In genomic region chr7:66479321-66479720, GRCm38 (mm10) we compare ENCODE assay signal across 27 mouse cellular contexts. TPM values are rescaled to one million over a fixed set of nuclear protein-coding genes. Genes with fewer than 3 reads are reported as not detected.
A peak's percentile ranks its signal among the peaks of the same experiment; 100 is the strongest.
DNase-seq lines count a peak whose midpoint lies in the region; ATAC-seq and TF ChIP-seq lines count a peak whose summit lies in the region.
"Had no signal": no experiment of that assay in that cellular context is flagged by ENCODE, and none has a peak within 500 bp of the region (broad histone marks: within the 10 kb centered on the region; RNA-seq: fewer than 3 reads in every experiment).

No protein-coding gene starts in this region.

- DNase-seq in heart, adult 11 months = peak; percentile 64
- no peak for DNase-seq in heart, postnatal 4 days
- DNase-seq in midbrain, embryonic 11.5 days (ENCODE audit: low spot score, missing footprints) = peak; percentile 81
- no peak for DNase-seq in midbrain, embryonic 10.5 days (ENCODE audit: low spot score)
- no peak for DNase-seq in right cerebral cortex, postnatal 36 days (ENCODE audit: low spot score in 2 of 2)
- DNase-seq in frontal cortex, postnatal 14 days (ENCODE audit: low spot score in 2 of 2) = no peak
- DNase-seq: adrenal gland, adult 2 months; adrenal gland, postnatal 10 days; adrenal gland, postnatal 25 days; B cell, adult 2 months; cerebellum, adult 11 months; cerebellum, adult 18-20 months; cerebellum, adult 8-10 months; cerebellum, adult 9-11 months; cerebellum, postnatal 14 days; cerebellum, postnatal 36 days; embryo, embryonic 11 days had no signal

- H3K4me1 ChIP-seq in midbrain, embryonic 11.5 days (ENCODE audit: control insufficient read depth, insufficient read depth, low read length) = peaks cover 5% of the 10 kb centered on the region; the same call in 1 of the 2 replicates
- peaks cover 31% of the 10 kb centered on the region for H3K4me1 ChIP-seq in midbrain, embryonic 10.5 days
- H3K4me1 ChIP-seq: forebrain, embryonic 12.5 days had no signal

- 83% methylated on average over 4 of the region's 4 CpGs for WGBS in midbrain, embryonic 11.5 days
- WGBS in midbrain, embryonic 10.5 days = 92% methylated on average over 4 of the region's 4 CpGs

- no peak overlapping the region for H3K4me2 ChIP-seq in midbrain, embryonic 11.5 days
- no peak overlapping the region for H3K4me2 ChIP-seq in myocyte (ENCODE audit: low read depth)
- H3K4me2 ChIP-seq: embryonic facial prominence, embryonic 13.5 days; embryonic facial prominence, embryonic 15.5 days; forebrain, embryonic 12.5 days had no signal

- no peak overlapping the region for H3K27ac ChIP-seq in midbrain, embryonic 11.5 days (ENCODE audit: low read depth, low read length)
- no peak overlapping the region for H3K27ac ChIP-seq in midbrain, embryonic 10.5 days (replicated peaks)
- H3K27ac ChIP-seq: embryonic facial prominence, embryonic 13.5 days; embryonic facial prominence, embryonic 15.5 days; forebrain, embryonic 10.5 days; forebrain, embryonic 12.5 days had no signal

- TF ChIP-seq CTCF in C2C12 (IDR thresholded peaks at IDR 0.05; ENCODE audit: control insufficient read depth, insufficient read depth, insufficient read length) = no peak

- no peak overlapping the region for H3ac ChIP-seq in C2C12 (ENCODE audit: control insufficient read depth, insufficient read length, low read depth)
- H3ac ChIP-seq in myocyte (ENCODE audit: control insufficient read depth, insufficient read length) = no peak overlapping the region

- H3K27me3 ChIP-seq in midbrain, embryonic 11.5 days (ENCODE audit: control insufficient read depth, insufficient read depth, low read length) = no peaks in the 10 kb centered on the region
- H3K27me3 ChIP-seq in midbrain, embryonic 10.5 days (ENCODE audit: low read depth, poor library complexity, severe bottlenecking) = peaks cover 21% of the 10 kb centered on the region
- H3K27me3 ChIP-seq in C2C12 (ENCODE audit: control insufficient read depth, insufficient read depth, insufficient read length) (no peaks in the 10 kb centered on the region), myocyte (ENCODE audit: control insufficient read depth, insufficient read depth, insufficient read length) (no peaks in the 10 kb centered on the region)
- H3K27me3 ChIP-seq: embryonic facial prominence, embryonic 13.5 days; embryonic facial prominence, embryonic 15.5 days had no signal

- no peaks in the 10 kb centered on the region for H3K36me3 ChIP-seq in midbrain, embryonic 11.5 days (ENCODE audit: control insufficient read depth, insufficient read depth, low read length)
- no peaks in the 10 kb centered on the region for H3K36me3 ChIP-seq in midbrain, embryonic 10.5 days
- no peaks in the 10 kb centered on the region for H3K36me3 ChIP-seq in C2C12 (ENCODE audit: control insufficient read depth, insufficient read depth)
- H3K36me3 ChIP-seq in myocyte (ENCODE audit: control insufficient read depth, insufficient read depth) = no peaks in the 10 kb centered on the region
- H3K36me3 ChIP-seq: embryonic facial prominence, embryonic 13.5 days; embryonic facial prominence, embryonic 15.5 days; forebrain, embryonic 10.5 days; forebrain, embryonic 12.5 days; G1E had no signal

- TF ChIP-seq POLR2A in myocyte (IDR thresholded peaks at IDR 0.05; ENCODE audit: insufficient read length, low read depth) = no peak

- no peak for ATAC-seq in midbrain, embryonic 11.5 days (ENCODE audit: low FRiP score)
- ATAC-seq: forebrain, embryonic 14.5 days; forebrain, embryonic 16.5 days had no signal

- H3K79me2 ChIP-seq in C2C12 (ENCODE audit: control insufficient read depth, insufficient read depth) (no peaks in the 10 kb centered on the region), myocyte (ENCODE audit: control insufficient read depth, insufficient read depth) (no peaks in the 10 kb centered on the region)

- H3K9ac ChIP-seq in midbrain, embryonic 11.5 days (ENCODE audit: low read length) = no peak overlapping the region
- H3K9ac ChIP-seq: embryonic facial prominence, embryonic 13.5 days; embryonic facial prominence, embryonic 15.5 days; forebrain, embryonic 12.5 days had no signal

- H3K9me3 ChIP-seq in midbrain, embryonic 11.5 days (ENCODE audit: control insufficient read depth, low read length) = no peaks in the 10 kb centered on the region
- H3K9me3 ChIP-seq in midbrain, embryonic 10.5 days (replicated peaks) = no peaks in the 10 kb centered on the region
- H3K9me3 ChIP-seq: embryonic facial prominence, embryonic 13.5 days; embryonic facial prominence, embryonic 15.5 days; forebrain, embryonic 10.5 days; forebrain, embryonic 12.5 days; G1E had no signal

- H3K4me3 ChIP-seq in midbrain, embryonic 11.5 days (ENCODE audit: low read depth, low read length) = no peak overlapping the region
- no peak overlapping the region for H3K4me3 ChIP-seq in midbrain, embryonic 10.5 days
- H3K4me3 ChIP-seq in C2C12 (ENCODE audit: insufficient read depth, poor library complexity, severe bottlenecking) (no peak overlapping the region), myocyte (no peak overlapping the region)
- H3K4me3 ChIP-seq: embryonic facial prominence, embryonic 13.5 days; embryonic facial prominence, embryonic 15.5 days; erythroblast, embryonic 14.5 days; forebrain, embryonic 10.5 days; forebrain, embryonic 12.5 days had no signal

- H3K79me3 ChIP-seq in C2C12 (ENCODE audit: low read depth) = no peaks in the 10 kb centered on the region

TF ChIP-seq in C2C12, 6 proteins besides CTCF, POLR2A, EP300 and RAD21:
- TF ChIP-seq USF1 (IDR thresholded peaks at IDR 0.05; ENCODE audit: low read depth) = peak; percentile 19
- TF ChIP-seq MAX (IDR thresholded peaks at IDR 0.05) = no peak
- no peak for TF ChIP-seq CEBPB (IDR thresholded peaks at IDR 0.05; ENCODE audit: low read depth)

TF ChIP-seq in myocyte, 11 proteins besides CTCF, POLR2A, EP300 and RAD21:
- TF ChIP-seq MYOG (IDR thresholded peaks at IDR 0.05; ENCODE audit: control insufficient read depth in 1 of 3, insufficient read depth in 1 of 3, insufficient read length in 2 of 3, low read depth in 2 of 3) = no peak
- peak; percentile 25 for TF ChIP-seq USF1 (IDR thresholded peaks at IDR 0.05; ENCODE audit: low read depth)

RNA-seq across cellular contexts. Expression of gene Aldh1a3, which starts 52.0 kb away (rescaled TPM):
- 1 to 10 TPM; 1.8 to 1.9 TPM for total RNA-seq in heart, postnatal 4 days (2021)
- 0.41 and 0.72 TPM in 2 replicates for polyA plus RNA-seq in midbrain, embryonic 11.5 days (2014; fragmentation: Nextera tagmentation; extraction: Ambion mirVana)
- 0.94 and 9.2 TPM in 2 replicates for polyA plus RNA-seq in midbrain, embryonic 10.5 days (2016; fragmentation: Nextera tagmentation; extraction: Ambion mirVana)
- polyA plus RNA-seq in C2C12 (2012; fragmentation: generic; extraction: Trizol) (4.0 TPM), myocyte (2012; fragmentation: generic; extraction: Trizol) (2.0 TPM)
- polyA plus RNA-seq: erythroblast, embryonic 14.5 days; G1E had no signal

Comparison
In these comparisons a context has a peak if more than half of its experiments do, and no peak if none do; other contexts are left out.
1. DNase-seq: peak in heart, adult 11 months (single experiment) and midbrain, embryonic 11.5 days (single experiment); none in heart, postnatal 4 days (single experiment), midbrain, embryonic 10.5 days (single experiment), right cerebral cortex, postnatal 36 days (0 of 2) and frontal cortex, postnatal 14 days (0 of 2).